Mouse (Mus musculus) kidney, embryonic 14.5 days (tissue): Measurements from ENCODE around the gene Med19. TPM values are rescaled to one million over a fixed set of nuclear protein-coding genes. Genes with fewer than 3 reads are reported as not detected.

Experiments
- ATAC-seq: fragments of 200-750 bp; cut with Nextera tagmentation; 2 replicates; pipeline ENCODE4 v1.8.0; 2017; ENCODE audit warnings: moderate number of reproducible peaks, mild to moderate bottlenecking, moderate TSS enrichment, moderate library complexity; ENCODE audit not compliant: low FRiP score, low TSS enrichment
- H3K27ac ChIP-seq: fragments of 300-500 bp; sonication (generic); 2 replicates; pipeline ENCODE4 v1.5.1; 2014; ENCODE audit warnings: low read depth, mild to moderate bottlenecking, low read length, moderate library complexity, mixed read lengths
- H3K27me3 ChIP-seq: fragments of 300-500 bp; sonication (generic); 2 replicates; pipeline ENCODE4 v1.6.1; 2014; ENCODE audit warnings: mild to moderate bottlenecking, low read length; ENCODE audit not compliant: control insufficient read depth, insufficient read depth
- H3K36me3 ChIP-seq: fragments of 300-500 bp; sonication (generic); 2 replicates; pipeline ENCODE4 v1.6.1; 2014; ENCODE audit warnings: low read length, mixed read lengths; ENCODE audit not compliant: control insufficient read depth, insufficient read depth
- H3K4me1 ChIP-seq: fragments of 300-500 bp; sonication (generic); 2 replicates; pipeline ENCODE4 v1.6.1; 2014; ENCODE audit warnings: low read length, mixed read lengths; ENCODE audit not compliant: control insufficient read depth, insufficient read depth
- H3K4me2 ChIP-seq: fragments of 300-500 bp; sonication (generic); replicated peaks from 2 replicates; pipeline ENCODE4 v1.6.1; 2014; ENCODE audit warnings: low read depth, mild to moderate bottlenecking, low read length
- H3K4me3 ChIP-seq: fragments of 300-500 bp; sonication (generic); 2 replicates; pipeline ENCODE4 v1.5.1; 2014; ENCODE audit warnings: mild to moderate bottlenecking, low read length
- H3K9ac ChIP-seq: fragments of 300-500 bp; sonication (generic); 2 replicates; pipeline ENCODE4 v1.6.1; 2014; ENCODE audit warnings: low read depth, mild to moderate bottlenecking, low read length, moderate library complexity
- H3K9me3 ChIP-seq: fragments of 300-500 bp; sonication (generic); 2 replicates; pipeline ENCODE4 v1.6.1; 2016; ENCODE audit warnings: low read length; ENCODE audit not compliant: control insufficient read depth
- WGBS: fragments of 180-500 bp; shearing (Covaris S2); extraction: QIAGEN DNeasy Blood & Tissue Kit; methylation state at CpG from one replicate; pipeline ENCODE4 v1.1.7; 2014; 5-methylcytosine and 5-hydroxymethylcytosine counted together
- polyA plus RNA-seq: library from polyadenylated mRNA; unstranded; fragments of >200 nt; fragmentation: Nextera tagmentation; extraction: Ambion mirVana; gene quantifications from 2 replicates; pipeline ENCODE4 v1.2.1, GENCODE M21; 2014

Gene Med19
- polyA plus RNA-seq, 1 experiment from 2014 or later = 50.5 TPM

GRCm38 (mm10) chr2:84733579-84734300 lies 55.5 kb downstream of the Med19 start, which contains the start of gene Ypel4:
Gene Ypel4, plus strand, starts transcription at chr2:84734058.
- peak within 1 kb of the TSS; percentile 2; the same call in 1 of the 2 replicates for H3K27ac ChIP-seq
- H3K4me3 ChIP-seq = peak within 1 kb of the TSS; percentile 42
- 2% methylated on average over 8 of the region's 8 CpGs for WGBS

GRCm38 (mm10) chr2:84734351-84734864 lies 56.2 kb downstream of the Med19 start:
- WGBS = under 1% methylated on average over 11 of the region's 11 CpGs
- Histone ChIP-seq H3K4me2 (peak overlapping the region; percentile 46), H3K9ac (peak overlapping the region; percentile 42), H3K9me3 (no peaks in the 10 kb centered on the region), H3K27ac (peak overlapping the region; percentile 2; the same call in 1 of the 2 replicates), H3K4me3 (peak overlapping the region; percentile 42), H3K27me3 (no peaks in the 10 kb centered on the region), H3K4me1 (peaks cover 54% of the 10 kb centered on the region), H3K36me3 (no peaks in the 10 kb centered on the region)
- 0 out of 2 replicates have a peak, but pooled peaks have one; percentile 3 for ATAC-seq

More at GRCm38 (mm10) chr2:84733579-84734300, 55.5 kb downstream of the Med19 start, which contains the start of gene Ypel4:
- Histone ChIP-seq H3K27me3 (no peaks in the 10 kb centered on the region), H3K4me2 (peak within 1 kb of the TSS; percentile 46), H3K9me3 (no peaks in the 10 kb centered on the region), H3K4me1 (peaks cover 48% of the 10 kb centered on the region), H3K9ac (peak within 1 kb of the TSS; percentile 42), H3K36me3 (no peaks in the 10 kb centered on the region)
- ATAC-seq = peak; percentile 17

GRCm38 (mm10) chr2:84734919-84735318 lies 56.7 kb downstream of the Med19 start:
- Histone ChIP-seq H3K4me1 (peaks cover 56% of the 10 kb centered on the region), H3K36me3 (peaks cover 3% of the 10 kb centered on the region; the same call in 1 of the 2 replicates), H3K4me2 (peak overlapping the region; percentile 46), H3K4me3 (peak overlapping the region; percentile 42), H3K27me3 (no peaks in the 10 kb centered on the region), H3K27ac (no peak overlapping the region), H3K9ac (peak overlapping the region; percentile 42), H3K9me3 (no peaks in the 10 kb centered on the region)
- 3% methylated on average over 2 of the region's 2 CpGs for WGBS
- no peak for ATAC-seq

- ATAC-seq = no peak
- Histone ChIP-seq H3K9ac (peak overlapping the region; percentile 42; the same call in 1 of the 2 replicates), H3K27me3 (no peaks in the 10 kb centered on the region), H3K4me2 (peak overlapping the region; percentile 46), H3K36me3 (peaks cover 8% of the 10 kb centered on the region), H3K27ac (0 out of 2 replicates have a peak overlapping the region, but pooled peaks have one; percentile 24), H3K4me3 (peak overlapping the region; percentile 42; the same call in 1 of the 2 replicates), H3K9me3 (no peaks in the 10 kb centered on the region), H3K4me1 (peaks cover 61% of the 10 kb centered on the region)
- 14% methylated on average over 7 of the region's 7 CpGs for WGBS
Observed at GRCm38 (mm10) chr2:84735346-84735920, 57.2 kb downstream of the Med19 start.

GRCm38 (mm10) chr2:84736312-84737161 lies 58.3 kb downstream of the Med19 start:
- H3K4me1 ChIP-seq = peaks cover 72% of the 10 kb centered on the region
- H3K9me3 ChIP-seq = no peaks in the 10 kb centered on the region
- no peak for ATAC-seq
- 4% methylated on average over 27 of the region's 27 CpGs for WGBS
- 0 out of 2 replicates have a peak overlapping the region, but pooled peaks have one; percentile 1 for H3K4me3 ChIP-seq
- H3K36me3 ChIP-seq = peaks cover 18% of the 10 kb centered on the region
- H3K27me3 ChIP-seq = no peaks in the 10 kb centered on the region
- H3K9ac ChIP-seq = no peak overlapping the region; the same call in 1 of the 2 replicates
- peak overlapping the region; percentile 31 for H3K4me2 ChIP-seq
- peak overlapping the region; percentile 71; the same call in 1 of the 2 replicates for H3K27ac ChIP-seq

- Histone ChIP-seq H3K4me2 (peak overlapping the region; percentile 31), H3K4me3 (peak overlapping the region; percentile 5; the same call in 1 of the 2 replicates), H3K4me1 (peaks cover 78% of the 10 kb centered on the region), H3K27me3 (no peaks in the 10 kb centered on the region), H3K27ac (peak overlapping the region; percentile 86), H3K36me3 (peaks cover 18% of the 10 kb centered on the region), H3K9ac (no peak overlapping the region; the same call in 1 of the 2 replicates), H3K9me3 (no peaks in the 10 kb centered on the region)
- ATAC-seq = peak; percentile 53
- 3% methylated on average over 8 of the region's 8 CpGs for WGBS
Observed at GRCm38 (mm10) chr2:84737451-84737925, 59.3 kb downstream of the Med19 start.

Other genes starting within 250 kb of the Med19 start
- gene Tfpi, start 201.6 kb upstream of the Med19 start, polyA plus RNA-seq = 31.5 and 38.1 TPM in 2 replicates
- 29.1 and 53.6 TPM in 2 replicates for gene Ctnnd1, start 27.6 kb upstream of the Med19 start, polyA plus RNA-seq
- gene Btbd18, start 19.3 kb upstream of the Med19 start, polyA plus RNA-seq = 0.24 and 0.31 TPM in 2 replicates
- gene Selenoh, start 7.6 kb upstream of the Med19 start, polyA plus RNA-seq = 404 and 541 TPM in 2 replicates
- gene Gm28635, start 361 bp upstream of the Med19 start, polyA plus RNA-seq = not detected in 2 replicates
- gene Tmx2, start 738 bp downstream of the Med19 start, polyA plus RNA-seq = 145 and 163 TPM in 2 replicates
- gene Zdhhc5, start 36.8 kb downstream of the Med19 start, polyA plus RNA-seq = 41.0 and 48.8 TPM in 2 replicates
- 33.2 and 34.5 TPM in 2 replicates for gene Clp1, start 48.9 kb downstream of the Med19 start, polyA plus RNA-seq
- gene Ypel4, start 55.7 kb downstream of the Med19 start, polyA plus RNA-seq = 10.0 and 10.4 TPM in 2 replicates
- 5.6 and 14.9 TPM in 2 replicates for gene Gm19426, start 65.3 kb downstream of the Med19 start, polyA plus RNA-seq
- gene Serping1, start 97.0 kb downstream of the Med19 start, polyA plus RNA-seq = 81.7 and 85.8 TPM in 2 replicates
- 25.3 and 29.0 TPM in 2 replicates for gene Ube2l6, start 120.4 kb downstream of the Med19 start, polyA plus RNA-seq
- gene Smtnl1, start 144.2 kb downstream of the Med19 start, polyA plus RNA-seq = 0.16 and 0.24 TPM in 2 replicates
- 65.3 and 79.4 TPM in 2 replicates for gene Timm10, start 148.6 kb downstream of the Med19 start, polyA plus RNA-seq
- 15.5 and 19.4 TPM in 2 replicates for gene Slc43a1, start 160.4 kb downstream of the Med19 start, polyA plus RNA-seq
- gene Rtn4rl2, start 208.3 kb downstream of the Med19 start, polyA plus RNA-seq = 1.6 and 2.1 TPM in 2 replicates